Mouse (Mus musculus): Measurements from ENCODE around the gene Cdan1.
A peak's percentile ranks its signal among the peaks of the same experiment; 100 is the strongest.

The Cdan1 gene

GRCm38 (mm10) chr2:120860699-120861098 is 10.8 kb upstream of the Cdan1 start:
- Histone ChIP-seq H3K4me1 (replicated peaks; ENCODE audit: low read depth, low read length) (no peaks in the 10 kb centered on the region), H3K4me3 (replicated peaks; ENCODE audit: low read length) (no peak overlapping the region), H3K36me3 (ENCODE audit: insufficient read depth, low read length) (peaks cover 28% of the 10 kb centered on the region), H3K27me3 (ENCODE audit: insufficient read depth, low read length) (no peaks in the 10 kb centered on the region), H3K9me3 (ENCODE audit: low read length) (no peaks in the 10 kb centered on the region)
- no peak for TF ChIP-seq POU5F1 (IDR thresholded peaks at IDR 0.05; ENCODE audit: borderline replicate concordance, low read length)
- no peak for TF ChIP-seq CTCF (conservative IDR thresholded peaks at IDR 0.05; ENCODE audit: low read length)
- TF ChIP-seq NANOG (IDR thresholded peaks at IDR 0.05; ENCODE audit: borderline replicate concordance, low read length): no peak

DNA sequence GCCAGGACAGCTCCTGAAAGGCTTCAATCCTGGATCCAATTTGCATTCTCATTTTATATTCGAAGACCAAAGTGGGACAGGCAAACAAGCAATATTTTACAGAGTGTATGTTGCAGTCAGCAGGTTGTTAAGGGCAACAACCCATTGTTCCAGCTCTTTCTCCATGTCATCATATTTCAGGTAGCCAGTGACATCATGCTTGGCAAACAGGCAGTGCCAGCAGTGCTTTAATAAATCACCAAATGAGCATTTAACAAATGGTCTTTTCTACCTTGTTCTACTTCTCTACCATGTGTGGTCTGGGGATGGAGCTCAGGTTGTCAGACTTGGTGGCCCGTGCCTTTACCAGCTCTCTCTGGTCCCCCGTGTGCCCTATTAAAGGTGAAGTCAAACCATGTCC is 8.2 kb upstream of the Cdan1 start:
- peaks cover 15% of the 10 kb centered on the region for H3K36me3 ChIP-seq (ENCODE audit: insufficient read depth, low read length)
- H3K9me3 ChIP-seq (ENCODE audit: low read length): no peaks in the 10 kb centered on the region
- H3K27me3 ChIP-seq (ENCODE audit: insufficient read depth, low read length): no peaks in the 10 kb centered on the region
- H3K4me1 ChIP-seq (replicated peaks; ENCODE audit: low read depth, low read length): no peaks in the 10 kb centered on the region
- TF ChIP-seq CTCF (conservative IDR thresholded peaks at IDR 0.05; ENCODE audit: low read length) (no peak), POU5F1 (IDR thresholded peaks at IDR 0.05; ENCODE audit: borderline replicate concordance, low read length) (no peak), NANOG (IDR thresholded peaks at IDR 0.05; ENCODE audit: borderline replicate concordance, low read length) (no peak)
- no peak overlapping the region for H3K4me3 ChIP-seq (replicated peaks; ENCODE audit: low read length)

GRCm38 (mm10) chr2:120853151-120853550 is 3.2 kb upstream of the Cdan1 start:
- no peaks in the 10 kb centered on the region for H3K9me3 ChIP-seq (ENCODE audit: low read length)
- H3K4me1 ChIP-seq (replicated peaks; ENCODE audit: low read depth, low read length): peaks cover 15% of the 10 kb centered on the region
- H3K36me3 ChIP-seq (ENCODE audit: insufficient read depth, low read length): no peaks in the 10 kb centered on the region
- TF ChIP-seq NANOG (IDR thresholded peaks at IDR 0.05; ENCODE audit: borderline replicate concordance, low read length) (no peak), CTCF (conservative IDR thresholded peaks at IDR 0.05; ENCODE audit: low read length) (no peak), POU5F1 (IDR thresholded peaks at IDR 0.05; ENCODE audit: borderline replicate concordance, low read length) (no peak)
- no peak overlapping the region for H3K4me3 ChIP-seq (replicated peaks; ENCODE audit: low read length)
- H3K27me3 ChIP-seq (ENCODE audit: insufficient read depth, low read length): no peaks in the 10 kb centered on the region

DNA sequence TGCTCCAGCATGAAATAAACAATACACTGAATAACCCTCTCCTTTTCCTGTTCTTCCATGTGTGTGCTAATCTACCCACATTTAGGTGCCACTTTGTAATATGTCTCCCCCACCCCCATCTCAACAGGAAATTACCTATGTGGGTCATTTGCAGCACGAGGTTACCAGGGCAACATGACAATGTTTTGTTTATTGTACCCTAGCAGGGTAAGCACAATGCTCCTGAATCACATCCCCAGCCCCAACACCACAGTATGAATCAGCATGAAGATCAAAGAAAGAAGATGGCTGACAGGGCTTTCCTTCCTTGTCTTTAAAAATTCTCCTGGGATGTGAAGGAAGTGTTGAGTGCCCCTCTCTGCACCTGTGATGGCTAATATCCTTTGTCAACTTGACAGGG is 2.7 kb upstream of the Cdan1 start:
- no peak for TF ChIP-seq POU5F1 (IDR thresholded peaks at IDR 0.05; ENCODE audit: borderline replicate concordance, low read length)
- no peak for TF ChIP-seq NANOG (IDR thresholded peaks at IDR 0.05; ENCODE audit: borderline replicate concordance, low read length)
- no peak for TF ChIP-seq CTCF (conservative IDR thresholded peaks at IDR 0.05; ENCODE audit: low read length)
- no peaks in the 10 kb centered on the region for H3K9me3 ChIP-seq (ENCODE audit: low read length)
- H3K4me1 ChIP-seq (replicated peaks; ENCODE audit: low read depth, low read length): peaks cover 15% of the 10 kb centered on the region
- no peaks in the 10 kb centered on the region for H3K36me3 ChIP-seq (ENCODE audit: insufficient read depth, low read length)
- no peak overlapping the region for H3K4me3 ChIP-seq (replicated peaks; ENCODE audit: low read length)
- H3K27me3 ChIP-seq (ENCODE audit: insufficient read depth, low read length): no peaks in the 10 kb centered on the region

DNA sequence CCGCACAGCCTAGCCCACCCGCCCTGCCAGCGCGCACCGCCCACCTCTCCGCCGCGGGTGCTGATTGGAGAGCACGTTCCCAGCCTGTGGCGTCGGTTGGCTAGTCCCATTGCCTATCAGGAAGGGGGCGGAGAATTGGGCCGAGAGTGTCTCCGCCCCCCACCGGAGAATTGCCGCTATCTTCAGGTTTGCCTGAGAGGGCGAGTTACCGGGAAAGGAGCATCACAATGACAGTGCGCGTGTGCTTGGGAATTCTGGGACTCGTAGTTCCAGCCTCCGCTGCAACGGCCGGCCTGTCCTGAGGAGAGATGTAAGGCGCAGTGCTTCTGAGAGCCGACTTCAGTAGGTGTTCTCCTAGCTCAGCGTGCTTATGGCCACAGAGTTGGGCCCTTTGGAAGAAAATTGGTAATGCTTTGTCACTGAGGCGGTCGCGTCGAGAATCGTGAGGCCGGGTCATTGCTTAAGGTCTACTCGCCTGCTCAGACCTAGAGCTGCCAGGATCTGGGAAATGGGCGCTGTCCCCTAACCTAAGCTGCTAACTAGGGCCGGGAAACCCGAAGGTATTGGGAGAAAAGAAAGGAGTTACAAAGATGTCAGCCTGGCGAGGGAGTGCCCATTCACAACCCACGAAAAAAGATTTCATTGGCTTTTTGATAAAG is 625 bp upstream of the Cdan1 start, which contains the start of gene Ttbk2:
TSS of gene Ttbk2 (minus strand) at position 181 of the 659 bp plus-strand sequence.
- Histone ChIP-seq H3K36me3 (ENCODE audit: insufficient read depth, low read length) (no peaks in the 10 kb centered on the region), H3K4me3 (replicated peaks; ENCODE audit: low read length) (peak within 1 kb of the TSS; percentile 100), H3K9me3 (ENCODE audit: low read length) (no peaks in the 10 kb centered on the region), H3K4me1 (replicated peaks; ENCODE audit: low read depth, low read length) (peaks cover 15% of the 10 kb centered on the region), H3K27me3 (ENCODE audit: insufficient read depth, low read length) (no peaks in the 10 kb centered on the region)
- TF ChIP-seq POU5F1 (IDR thresholded peaks at IDR 0.05; ENCODE audit: borderline replicate concordance, low read length): no peak
- TF ChIP-seq NANOG (IDR thresholded peaks at IDR 0.05; ENCODE audit: borderline replicate concordance, low read length): no peak
- no peak for TF ChIP-seq CTCF (conservative IDR thresholded peaks at IDR 0.05; ENCODE audit: low read length)

- TF ChIP-seq NANOG (IDR thresholded peaks at IDR 0.05; ENCODE audit: borderline replicate concordance, low read length): no peak
These were observed 4.6 kb downstream of the Cdan1 start for GRCm38 (mm10) chr2:120845280-120845679.

DNA sequence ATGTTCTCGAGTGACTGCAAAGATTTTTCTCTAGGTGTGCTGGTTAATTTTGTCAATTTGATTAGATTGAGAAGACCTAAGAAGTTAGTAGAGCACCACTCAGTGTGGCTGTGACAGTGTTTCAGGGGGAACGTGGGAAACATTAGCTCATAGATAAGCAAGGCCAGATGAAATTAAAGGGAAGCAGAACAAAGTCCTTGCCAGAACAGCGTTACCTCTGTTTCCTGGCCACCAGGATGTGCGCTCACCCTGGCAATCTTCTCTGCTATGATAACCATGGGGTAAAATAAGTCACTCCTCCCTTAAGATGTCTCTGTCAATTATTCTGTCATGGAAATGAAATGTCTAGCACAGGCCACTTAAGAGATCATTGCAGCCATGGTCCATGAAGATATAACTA is 5.9 kb downstream of the Cdan1 start:
- Histone ChIP-seq H3K36me3 (ENCODE audit: insufficient read depth, low read length) (no peaks in the 10 kb centered on the region), H3K27me3 (ENCODE audit: insufficient read depth, low read length) (no peaks in the 10 kb centered on the region)
- TF ChIP-seq NANOG (IDR thresholded peaks at IDR 0.05; ENCODE audit: borderline replicate concordance, low read length) (no peak), POU5F1 (IDR thresholded peaks at IDR 0.05; ENCODE audit: borderline replicate concordance, low read length) (no peak), CTCF (conservative IDR thresholded peaks at IDR 0.05; ENCODE audit: low read length) (no peak)

More at GRCm38 (mm10) chr2:120845280-120845679, 4.6 kb downstream of the Cdan1 start:
- Histone ChIP-seq H3K27me3 (ENCODE audit: insufficient read depth, low read length) (no peaks in the 10 kb centered on the region), H3K36me3 (ENCODE audit: insufficient read depth, low read length) (no peaks in the 10 kb centered on the region), H3K9me3 (ENCODE audit: low read length) (no peaks in the 10 kb centered on the region), H3K4me3 (replicated peaks; ENCODE audit: low read length) (no peak overlapping the region), H3K4me1 (replicated peaks; ENCODE audit: low read depth, low read length) (peaks cover 10% of the 10 kb centered on the region)

DNA sequence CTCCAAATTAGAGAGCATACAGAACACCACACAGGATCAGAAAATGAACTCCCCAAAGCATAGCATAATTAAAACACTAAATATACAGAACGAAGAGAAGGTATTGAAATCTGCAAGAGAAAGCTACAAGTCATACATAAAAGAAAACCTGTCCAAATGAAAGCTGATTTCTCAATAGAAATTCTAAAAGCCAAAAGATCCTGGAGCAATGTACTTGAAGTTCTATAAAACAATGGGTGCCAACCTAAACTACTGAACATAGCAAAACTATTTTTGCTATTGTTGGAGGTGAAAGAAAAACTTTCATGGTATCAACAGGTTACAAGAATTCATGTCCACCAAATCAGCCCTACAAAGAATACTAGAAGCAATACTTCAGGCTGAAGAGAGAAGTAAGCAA is 8.7 kb downstream of the Cdan1 start:
- no peaks in the 10 kb centered on the region for H3K4me1 ChIP-seq (replicated peaks; ENCODE audit: low read depth, low read length)
- H3K36me3 ChIP-seq (ENCODE audit: insufficient read depth, low read length): no peaks in the 10 kb centered on the region
- no peaks in the 10 kb centered on the region for H3K27me3 ChIP-seq (ENCODE audit: insufficient read depth, low read length)
- TF ChIP-seq NANOG (IDR thresholded peaks at IDR 0.05; ENCODE audit: borderline replicate concordance, low read length): no peak
- TF ChIP-seq CTCF (conservative IDR thresholded peaks at IDR 0.05; ENCODE audit: low read length): no peak
- TF ChIP-seq POU5F1 (IDR thresholded peaks at IDR 0.05; ENCODE audit: borderline replicate concordance, low read length): no peak
- no peaks in the 10 kb centered on the region for H3K9me3 ChIP-seq (ENCODE audit: low read length)
- no peak overlapping the region for H3K4me3 ChIP-seq (replicated peaks; ENCODE audit: low read length)

More for the DNA sequence above, 5.9 kb downstream of the Cdan1 start:
- peaks cover 2% of the 10 kb centered on the region for H3K4me1 ChIP-seq (replicated peaks; ENCODE audit: low read depth, low read length)
- H3K9me3 ChIP-seq (ENCODE audit: low read length): no peaks in the 10 kb centered on the region
- H3K4me3 ChIP-seq (replicated peaks; ENCODE audit: low read length): no peak overlapping the region

DNA sequence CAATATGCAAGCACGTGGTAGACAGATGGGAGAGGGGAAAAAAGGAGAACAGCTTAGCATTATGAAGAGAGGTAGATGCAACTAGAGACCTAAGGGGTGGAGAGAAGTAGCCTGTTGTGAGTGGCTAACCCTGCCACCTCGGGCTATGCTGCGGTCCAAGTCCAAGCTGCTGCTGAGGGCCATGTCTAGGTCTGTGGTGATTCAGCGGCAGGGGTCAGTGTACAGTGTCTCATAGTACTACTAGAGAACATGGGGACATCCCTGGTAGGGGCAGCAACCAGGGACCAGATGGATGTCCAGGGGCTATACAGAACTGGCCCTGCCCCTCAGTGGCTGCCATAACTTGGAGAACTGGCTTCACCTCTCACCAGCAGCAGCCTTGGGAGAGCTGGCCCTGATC is 14.8 kb downstream of the Cdan1 start:
- no peak overlapping the region for H3K4me3 ChIP-seq (replicated peaks; ENCODE audit: low read length)
- no peaks in the 10 kb centered on the region for H3K9me3 ChIP-seq (ENCODE audit: low read length)
- no peaks in the 10 kb centered on the region for H3K27me3 ChIP-seq (ENCODE audit: insufficient read depth, low read length)
- TF ChIP-seq CTCF (conservative IDR thresholded peaks at IDR 0.05; ENCODE audit: low read length): no peak
- TF ChIP-seq POU5F1 (IDR thresholded peaks at IDR 0.05; ENCODE audit: borderline replicate concordance, low read length): no peak
- TF ChIP-seq NANOG (IDR thresholded peaks at IDR 0.05; ENCODE audit: borderline replicate concordance, low read length): no peak
- H3K4me1 ChIP-seq (replicated peaks; ENCODE audit: low read depth, low read length): no peaks in the 10 kb centered on the region; the same call in 1 of the 2 replicates
- H3K36me3 ChIP-seq (ENCODE audit: insufficient read depth, low read length): no peaks in the 10 kb centered on the region

Measured in E14TG2a.4 (cell line).